Mouse (Mus musculus) kidney, adult 2 months (tissue): ENCODE data around the gene Olfr612. TPM values are rescaled to one million over a fixed set of nuclear protein-coding genes. Genes with fewer than 3 reads are reported as not detected.
"Not testable (repeated sequence)": the region's sequence is repeated elsewhere in the genome, so short reads cannot be mapped to it uniquely, and the experiment has no call there.

Experiments
- DNase-seq: peaks from one replicate; pipeline ENCODE4 v3.0.0; 2021
- H3K27ac ChIP-seq: fragments of 200-500 bp; 2 replicates; pipeline ENCODE4 v1.5.1; 2012; ENCODE audit warnings: low read depth, low read length, control low read depth, inconsistent platforms; ENCODE audit not compliant: insufficient read depth
- H3K27me3 ChIP-seq: fragments of 200-500 bp; replicated peaks from 2 replicates; pipeline ENCODE4 v1.6.1; 2012; ENCODE audit warnings: mild to moderate bottlenecking, moderate library complexity, low read length, inconsistent platforms; ENCODE audit not compliant: control insufficient read depth, insufficient read depth
- H3K36me3 ChIP-seq: fragments of 200-500 bp; 2 replicates; pipeline ENCODE4 v1.6.1; 2012; ENCODE audit warnings: mild to moderate bottlenecking, moderate library complexity, low read length, inconsistent platforms; ENCODE audit not compliant: control insufficient read depth, insufficient read depth
- H3K4me1 ChIP-seq: fragments of 200-500 bp; 2 replicates; pipeline ENCODE4 v1.6.1; 2011; ENCODE audit warnings: low read length; ENCODE audit not compliant: control insufficient read depth, insufficient read depth
- H3K4me3 ChIP-seq: fragments of 200-500 bp; 2 replicates; pipeline ENCODE4 v1.5.1; 2011; ENCODE audit warnings: mild to moderate bottlenecking, low read depth, low read length, control low read depth; ENCODE audit not compliant: insufficient read depth
- CTCF ChIP-seq: fragments of 200-500 bp; conservative IDR thresholded peaks from 2 replicates; pipeline ENCODE4 v1.5.1; 2011; ENCODE audit warnings: low read depth, mild to moderate bottlenecking, control low read depth, low read length, moderate library complexity, mixed read lengths; ENCODE audit not compliant: insufficient read depth, insufficient read length
- POLR2A ChIP-seq: fragments of 200-500 bp; IDR thresholded peaks from one replicate; pipeline ENCODE4 v1.6.1; 2011; ENCODE audit warnings: low read depth, low read length, control low read depth
- WGBS: fragments of 180-500 bp; shearing (Covaris S2); methylation state at CpG from one replicate; pipeline ENCODE4 v1.1.7; 2018; 5-methylcytosine and 5-hydroxymethylcytosine counted together
- polyA plus RNA-seq: library from polyadenylated mRNA; depleted of rRNA; stranded (reverse); fragments of >200 nt; gene quantifications from 2 replicates; pipeline ENCODE4 v1.2.3, GENCODE M21; 2012; rRNA removed

Olfr612 gene
- polyA plus RNA-seq: not detected in 2 replicates

- H3K27me3 ChIP-seq, H3K4me3 ChIP-seq, H3K36me3 ChIP-seq, H3K4me1 ChIP-seq, H3K27ac ChIP-seq, DNase-seq: not testable (repeated sequence)
- WGBS: 79% methylated on average over 2 of the region's 2 CpGs
These were observed at the start of gene Olfr612 for GRCm38 (mm10) chr7:103542617-103543016. TSS of gene Olfr612 (minus strand) at chr7:103542717.

GRCm38 (mm10) chr7:103589803-103590202, 47.3 kb upstream of the Olfr612 start, which contains the start of gene Olfr618:
TSS of gene Olfr618 (plus strand) at chr7:103590103.
- Histone ChIP-seq H3K27me3 (no peaks in the 10 kb centered on the region), H3K36me3 (no peaks in the 10 kb centered on the region), H3K4me1 (no peaks in the 10 kb centered on the region), H3K4me3 (no peak within 1 kb of the TSS), H3K27ac (no peak within 1 kb of the TSS)
- 44% methylated on average over 2 of the region's 2 CpGs for WGBS
- no peak for DNase-seq
- no peak for TF ChIP-seq POLR2A
- TF ChIP-seq CTCF: no peak

DNA sequence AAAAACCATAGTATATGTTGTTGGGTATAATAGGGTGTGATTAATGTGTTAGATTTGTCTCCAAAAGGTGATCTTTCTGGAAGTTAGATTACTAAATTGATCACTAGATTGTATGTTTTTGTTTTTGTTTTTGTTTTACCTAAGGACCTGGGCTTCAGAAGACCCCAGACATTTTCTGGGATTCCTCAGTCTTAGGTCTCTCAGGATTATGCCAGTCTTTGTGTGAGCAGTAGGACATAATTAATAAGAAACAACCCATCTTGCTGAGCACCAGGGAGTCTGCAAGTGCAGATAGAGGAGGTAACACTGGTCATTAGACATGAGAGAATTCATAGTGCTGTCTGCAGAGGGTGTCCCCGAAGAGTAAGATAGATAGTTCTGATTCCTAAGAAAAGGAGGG, 30.2 kb upstream of the Olfr612 start, which contains the start of gene Olfr617:
Gene Olfr617, plus strand, starts transcription at position 301 of the 400 bp plus-strand sequence.
- Histone ChIP-seq H3K4me1 (no peaks in the 10 kb centered on the region), H3K27ac (no peak within 1 kb of the TSS), H3K36me3 (no peaks in the 10 kb centered on the region), H3K4me3 (no peak within 1 kb of the TSS), H3K27me3 (no peaks in the 10 kb centered on the region)
- 83% methylated on average over 1 of the region's 1 CpGs for WGBS
- DNase-seq: no peak
- TF ChIP-seq POLR2A: no peak
- TF ChIP-seq CTCF: no peak

GRCm38 (mm10) chr7:103569043-103569442, 26.5 kb upstream of the Olfr612 start, which contains the start of gene Olfr616:
TSS of gene Olfr616 (minus strand) at chr7:103569143.
- no peaks in the 10 kb centered on the region for H3K27me3 ChIP-seq
- no peak within 1 kb of the TSS for H3K4me3 ChIP-seq
- no peak within 1 kb of the TSS for H3K27ac ChIP-seq
- WGBS: 77% methylated on average over 3 of the region's 3 CpGs
- H3K36me3 ChIP-seq: no peaks in the 10 kb centered on the region
- no peaks in the 10 kb centered on the region for H3K4me1 ChIP-seq
- TF ChIP-seq CTCF: no peak
- no peak for TF ChIP-seq POLR2A
- DNase-seq: no peak

DNA sequence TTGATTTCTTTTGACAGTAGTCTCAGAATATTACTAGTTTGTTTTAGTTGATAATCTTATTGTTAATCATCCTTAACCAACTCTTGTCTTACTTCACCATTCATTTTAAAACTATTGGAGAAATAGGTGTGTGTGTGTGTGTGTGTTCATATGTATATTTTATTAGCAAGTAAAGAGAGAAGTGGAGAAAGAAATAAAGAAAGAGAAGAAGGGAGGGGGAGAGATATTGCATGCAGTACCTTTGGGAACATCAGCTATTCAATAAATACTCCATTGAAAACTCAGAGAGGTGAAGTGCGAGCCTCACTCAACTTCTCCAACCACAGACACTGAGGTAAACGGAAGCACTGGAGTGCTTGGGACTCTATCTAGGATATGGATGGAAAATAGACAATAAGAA, 13.3 kb upstream of the Olfr612 start, which contains the start of gene Olfr615:
Gene Olfr615, plus strand, starts transcription at position 301 of the 400 bp plus-strand sequence.
- no peak for TF ChIP-seq CTCF
- Histone ChIP-seq H3K4me3 (no peak within 1 kb of the TSS), H3K4me1 (no peaks in the 10 kb centered on the region), H3K27ac (no peak within 1 kb of the TSS), H3K36me3 (no peaks in the 10 kb centered on the region), H3K27me3 (no peaks in the 10 kb centered on the region)
- 84% methylated on average over 2 of the region's 2 CpGs for WGBS
- DNase-seq: no peak

DNA sequence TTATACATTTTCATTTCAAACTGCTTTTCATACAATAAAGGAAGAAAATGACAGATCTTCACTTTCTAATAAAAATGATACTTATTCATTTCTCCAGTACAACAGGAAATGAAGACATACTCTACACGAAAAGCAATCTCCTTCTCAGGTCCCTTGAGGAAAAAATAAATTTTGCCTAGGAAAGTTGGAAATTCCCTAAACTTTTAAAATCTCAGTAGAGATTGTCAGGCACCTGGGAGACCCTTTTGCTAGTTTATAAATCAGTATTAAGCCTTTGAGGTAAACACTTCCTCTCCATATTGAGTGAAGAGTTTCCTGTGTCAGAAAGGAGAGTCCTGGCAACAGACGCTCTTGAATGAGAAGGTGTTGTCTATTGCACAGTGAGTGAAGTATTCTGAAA, 5.3 kb upstream of the Olfr612 start, which contains the start of gene Olfr613:
Gene Olfr613, plus strand, starts transcription at position 301 of the 400 bp plus-strand sequence.
- TF ChIP-seq POLR2A: no peak
- no peak for TF ChIP-seq CTCF
- H3K4me1 ChIP-seq: no peaks in the 10 kb centered on the region
- H3K4me3 ChIP-seq: no peak within 1 kb of the TSS
- no peaks in the 10 kb centered on the region for H3K36me3 ChIP-seq
- H3K27ac ChIP-seq: no peak within 1 kb of the TSS
- no peaks in the 10 kb centered on the region for H3K27me3 ChIP-seq
- 66% methylated on average over 2 of the region's 2 CpGs for WGBS
- DNase-seq: no peak

GRCm38 (mm10) chr7:103520746-103521145, 21.8 kb downstream of the Olfr612 start, which contains the start of gene Olfr611:
TSS of gene Olfr611 (minus strand) at chr7:103520846.
- WGBS: 67% methylated on average over 1 of the region's 1 CpGs
- H3K27me3 ChIP-seq: not testable (repeated sequence)

DNA sequence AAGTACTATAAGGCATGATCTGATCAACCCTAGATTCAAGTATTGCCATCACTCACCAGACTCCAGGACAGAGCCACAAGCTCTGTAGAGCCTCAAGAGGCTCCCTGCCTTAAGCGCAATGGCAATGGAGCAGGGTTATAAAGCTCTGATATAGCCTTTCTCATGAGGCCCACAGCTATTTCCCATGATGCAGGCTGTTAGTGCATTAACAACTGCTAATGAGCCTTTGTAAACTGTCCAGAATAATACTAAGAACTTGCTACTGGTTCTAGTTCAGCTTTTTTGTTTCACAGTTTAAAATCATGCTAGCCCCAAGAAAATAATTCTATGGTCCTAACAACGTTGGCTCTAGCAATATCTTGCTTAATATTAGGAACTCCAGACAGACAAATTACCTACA, 30.5 kb downstream of the Olfr612 start, which contains the start of gene Olfr610:
Gene Olfr610, minus strand, starts transcription at position 101 of the 400 bp plus-strand sequence.
- WGBS: 85% methylated on average over 2 of the region's 2 CpGs
- DNase-seq: no peak
- no peaks in the 10 kb centered on the region for H3K27me3 ChIP-seq
- H3K27ac ChIP-seq: no peak within 1 kb of the TSS
- H3K4me1 ChIP-seq: no peaks in the 10 kb centered on the region
- TF ChIP-seq POLR2A (no peak), CTCF (no peak)
- H3K36me3 ChIP-seq: no peaks in the 10 kb centered on the region
- no peak within 1 kb of the TSS for H3K4me3 ChIP-seq

More at GRCm38 (mm10) chr7:103520746-103521145, 21.8 kb downstream of the Olfr612 start, which contains the start of gene Olfr611:
- not testable (repeated sequence) for H3K4me1 ChIP-seq, H3K4me3 ChIP-seq, H3K27ac ChIP-seq, H3K36me3 ChIP-seq, DNase-seq
